Mouse (Mus musculus): ENCODE results near the gene Txndc15.
"Not testable (repeated sequence)": the region's sequence is repeated elsewhere in the genome, so short reads cannot be mapped to it uniquely, and the experiment has no call there.

Txndc15 gene

GRCm38 (mm10) chr13:55714501-55715166, at the start of gene Txndc15:
Gene Txndc15, plus strand, starts transcription at chr13:55714650.
- peak; percentile 91 for DNase-seq

- peak; percentile 20 for DNase-seq
Measured at GRCm38 (mm10) chr13:55668550-55668949, 45.9 kb upstream of the Txndc15 start.

- no peak for DNase-seq
Measured at GRCm38 (mm10) chr13:55672711-55673110, 41.7 kb upstream of the Txndc15 start.

- DNase-seq: no peak
Measured at GRCm38 (mm10) chr13:55677364-55677763, 37.1 kb upstream of the Txndc15 start.

GRCm38 (mm10) chr13:55682201-55682600, 32.2 kb upstream of the Txndc15 start:
- DNase-seq: no peak

GRCm38 (mm10) chr13:55683581-55683980, 30.9 kb upstream of the Txndc15 start:
- no peak for DNase-seq

GRCm38 (mm10) chr13:55686107-55686633, 28.3 kb upstream of the Txndc15 start:
- DNase-seq: no peak

GRCm38 (mm10) chr13:55687927-55688602, 26.4 kb upstream of the Txndc15 start:
- DNase-seq: no peak

- peak; percentile 89 for DNase-seq
Measured at GRCm38 (mm10) chr13:55692535-55693242, 21.8 kb upstream of the Txndc15 start, which contains the start of gene B230219D22Rik. Gene B230219D22Rik, plus strand, starts transcription at chr13:55693124.

- peak; percentile 41 for DNase-seq
Measured at GRCm38 (mm10) chr13:55693243-55693721, 21.2 kb upstream of the Txndc15 start.

- no peak for DNase-seq
Measured at GRCm38 (mm10) chr13:55694110-55694509, 20.3 kb upstream of the Txndc15 start.

- not testable (repeated sequence) for DNase-seq
Measured at GRCm38 (mm10) chr13:55695989-55696388, 18.5 kb upstream of the Txndc15 start.

GRCm38 (mm10) chr13:55704301-55704700, 10.1 kb upstream of the Txndc15 start:
- no peak for DNase-seq

- no peak for DNase-seq
Measured at GRCm38 (mm10) chr13:55712846-55713245, 1.6 kb upstream of the Txndc15 start.

GRCm38 (mm10) chr13:55715167-55715512, 690 bp downstream of the Txndc15 start:
- no peak for DNase-seq

- DNase-seq: no peak
Measured at GRCm38 (mm10) chr13:55715908-55716510, 1.6 kb downstream of the Txndc15 start.

- DNase-seq: peak; percentile 73
Measured at GRCm38 (mm10) chr13:55721516-55721915, 7.1 kb downstream of the Txndc15 start.

- DNase-seq: no peak
Measured at GRCm38 (mm10) chr13:55721995-55722394, 7.5 kb downstream of the Txndc15 start.

GRCm38 (mm10) chr13:55726598-55727119, 12.2 kb downstream of the Txndc15 start:
- peak; percentile 52 for DNase-seq

- peak; percentile 75 for DNase-seq
Measured at GRCm38 (mm10) chr13:55727120-55727838, 12.8 kb downstream of the Txndc15 start, which contains the start of gene Pcbd2. Gene Pcbd2, plus strand, starts transcription at chr13:55727368.

- DNase-seq: peak; percentile 80
Measured at GRCm38 (mm10) chr13:55727839-55728238, 13.4 kb downstream of the Txndc15 start.

- DNase-seq: no peak
Measured at GRCm38 (mm10) chr13:55730716-55731115, 16.3 kb downstream of the Txndc15 start.

Data from cerebellum, adult 9-10 months (tissue).